Mouse (Mus musculus) brown adipose tissue, adult 24 weeks (tissue): ENCODE results near the gene Irak2. TPM values are rescaled to one million over a fixed set of nuclear protein-coding genes. Genes with fewer than 3 reads are reported as not detected.
A peak's percentile ranks its signal among the peaks of the same experiment; 100 is the strongest.

Experiments used
- H3K27ac ChIP-seq: fragments of 200-500 bp; replicated peaks from 2 replicates; pipeline ENCODE4 v1.5.1; 2012; ENCODE audit warnings: low read depth, mild to moderate bottlenecking, low read length
- H3K4me1 ChIP-seq: fragments of 200-500 bp; 2 replicates; pipeline ENCODE4 v1.6.1; 2012; ENCODE audit warnings: low read length, mixed read lengths; ENCODE audit not compliant: control insufficient read depth, insufficient read depth, insufficient read length
- H3K4me3 ChIP-seq: fragments of 200-500 bp; 2 replicates; pipeline ENCODE4 v1.5.1; 2012; ENCODE audit warnings: low read depth, mild to moderate bottlenecking, low read length, moderate library complexity; ENCODE audit not compliant: insufficient read depth
- polyA plus RNA-seq: library from polyadenylated mRNA; stranded (reverse); fragments of >200 nt; gene quantifications from 2 replicates; pipeline ENCODE4 v1.2.4, GENCODE M21; 2012; ENCODE audit not compliant: missing spikeins, insufficient read depth, insufficient read length

Irak2 gene
- 18.9 and 19.7 TPM in 2 replicates for polyA plus RNA-seq

- H3K4me3 ChIP-seq, result peak within 1 kb of the TSS; percentile 76
- peak within 1 kb of the TSS; percentile 95 for H3K27ac ChIP-seq
- peaks cover 22% of the 10 kb centered on the region for H3K4me1 ChIP-seq
These were observed at the start of gene Irak2 for GRCm38 (mm10) chr6:113638302-113639040. Gene Irak2 (plus strand): TSS chr6:113638467.

DNA sequence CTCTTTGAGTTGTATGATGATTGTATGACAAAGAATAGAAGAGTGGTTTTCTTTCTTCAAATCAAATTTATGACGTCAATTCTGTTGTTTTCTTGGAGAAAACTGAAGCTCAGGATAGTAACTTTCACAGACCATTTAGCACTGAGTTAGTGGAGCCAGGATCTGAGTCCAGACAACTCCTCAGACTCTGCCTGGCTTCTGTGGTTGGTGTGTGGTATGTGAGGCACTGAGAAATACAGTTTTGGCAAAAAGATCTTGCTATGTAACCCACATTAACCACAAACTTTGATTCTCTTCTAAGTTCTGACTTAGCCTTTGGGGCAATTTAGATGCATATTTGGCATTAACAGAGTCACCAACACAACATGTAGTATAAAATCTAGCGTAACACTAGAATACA, 45.6 kb upstream of the Irak2 start:
- no peak overlapping the region for H3K27ac ChIP-seq
- no peak overlapping the region for H3K4me3 ChIP-seq
- H3K4me1 ChIP-seq, result no peaks in the 10 kb centered on the region

- Histone ChIP-seq H3K27ac (no peak overlapping the region), H3K4me3 (no peak overlapping the region), H3K4me1 (no peaks in the 10 kb centered on the region)
These were observed 40.3 kb upstream of the Irak2 start for GRCm38 (mm10) chr6:113597945-113598344.

DNA sequence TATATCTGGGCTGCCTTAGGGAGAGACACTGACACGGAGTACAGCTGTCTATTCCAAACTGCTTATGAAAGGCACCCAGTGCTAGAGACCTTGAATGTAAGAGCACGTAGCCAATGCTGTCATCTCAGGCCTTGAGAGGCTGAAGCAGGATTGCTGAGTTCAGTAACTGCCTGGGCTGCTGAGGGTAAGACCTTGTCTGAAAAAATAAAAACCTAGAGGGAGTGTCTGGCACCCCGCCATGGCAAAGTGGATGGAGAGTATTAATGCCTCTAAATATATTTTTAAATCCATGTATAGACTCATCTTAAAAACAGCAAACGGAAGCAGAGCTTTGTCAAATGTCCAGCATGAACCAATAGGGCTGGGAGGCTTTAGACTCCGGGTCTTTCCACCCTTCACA, 38.4 kb upstream of the Irak2 start:
- Histone ChIP-seq H3K27ac (no peak overlapping the region), H3K4me3 (no peak overlapping the region), H3K4me1 (no peaks in the 10 kb centered on the region)

DNA sequence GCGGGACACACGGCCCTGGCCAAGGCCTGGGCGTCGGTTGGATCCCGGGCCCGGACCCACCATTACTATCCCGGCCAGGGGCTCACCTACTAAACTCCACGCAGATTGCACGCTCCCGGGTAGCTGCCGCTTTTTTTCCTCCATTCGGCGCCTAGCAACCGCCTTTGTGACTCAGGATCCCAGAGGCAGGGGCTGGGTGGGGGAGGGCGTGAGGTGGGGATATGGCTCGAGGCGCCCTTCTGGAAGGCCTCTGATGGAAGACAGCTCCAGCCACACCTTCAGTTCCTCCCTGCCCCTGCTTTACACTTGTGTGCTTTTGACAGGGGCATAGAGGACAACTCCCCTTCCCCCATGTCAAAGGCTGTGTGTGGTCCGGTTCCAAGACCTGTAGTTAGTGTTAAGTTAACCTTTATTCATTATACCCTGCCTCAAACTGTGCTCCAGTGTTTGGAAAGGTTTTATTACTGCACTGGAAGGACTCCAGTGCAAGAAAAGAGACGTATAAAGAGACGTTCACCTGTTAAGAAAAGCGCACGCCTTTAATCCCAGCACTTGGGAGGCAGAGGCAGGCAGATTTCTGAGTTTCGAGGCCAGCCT, 37.6 kb upstream of the Irak2 start, which contains the start of gene Fancd2os:
Gene Fancd2os (minus strand): TSS at position 173 of the 597 bp plus-strand sequence.
- H3K4me3 ChIP-seq, result no peak within 1 kb of the TSS
- no peak within 1 kb of the TSS for H3K27ac ChIP-seq

DNA sequence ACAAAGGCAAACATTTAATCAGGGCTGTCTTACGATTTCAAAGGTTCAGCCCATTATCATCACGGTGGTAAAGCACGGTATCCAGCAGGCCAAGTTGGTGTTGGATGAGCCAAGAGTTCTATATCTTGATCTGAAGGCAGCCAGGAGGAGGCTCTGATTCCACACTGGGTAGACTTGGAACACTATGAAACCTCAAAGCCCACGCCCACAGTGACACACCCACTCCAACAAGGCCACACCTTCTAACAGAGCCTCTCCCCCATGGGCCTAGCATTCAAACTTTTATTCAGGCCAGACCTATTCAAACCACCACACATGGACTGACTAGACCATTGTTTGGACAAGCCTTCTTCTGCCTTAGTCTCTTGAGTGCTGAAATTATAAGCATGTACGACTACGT, 35.4 kb upstream of the Irak2 start:
- Histone ChIP-seq H3K4me3 (no peak overlapping the region), H3K4me1 (peaks cover 5% of the 10 kb centered on the region), H3K27ac (no peak overlapping the region)

More for the DNA sequence above, 37.6 kb upstream of the Irak2 start, which contains the start of gene Fancd2os:
- H3K4me1 ChIP-seq, result no peaks in the 10 kb centered on the region

- peak overlapping the region; percentile 73 for H3K4me3 ChIP-seq
- H3K27ac ChIP-seq, result peak overlapping the region; percentile 63
- H3K4me1 ChIP-seq, result peaks cover 5% of the 10 kb centered on the region
These were observed 34.3 kb upstream of the Irak2 start for GRCm38 (mm10) chr6:113603993-113604392.

DNA sequence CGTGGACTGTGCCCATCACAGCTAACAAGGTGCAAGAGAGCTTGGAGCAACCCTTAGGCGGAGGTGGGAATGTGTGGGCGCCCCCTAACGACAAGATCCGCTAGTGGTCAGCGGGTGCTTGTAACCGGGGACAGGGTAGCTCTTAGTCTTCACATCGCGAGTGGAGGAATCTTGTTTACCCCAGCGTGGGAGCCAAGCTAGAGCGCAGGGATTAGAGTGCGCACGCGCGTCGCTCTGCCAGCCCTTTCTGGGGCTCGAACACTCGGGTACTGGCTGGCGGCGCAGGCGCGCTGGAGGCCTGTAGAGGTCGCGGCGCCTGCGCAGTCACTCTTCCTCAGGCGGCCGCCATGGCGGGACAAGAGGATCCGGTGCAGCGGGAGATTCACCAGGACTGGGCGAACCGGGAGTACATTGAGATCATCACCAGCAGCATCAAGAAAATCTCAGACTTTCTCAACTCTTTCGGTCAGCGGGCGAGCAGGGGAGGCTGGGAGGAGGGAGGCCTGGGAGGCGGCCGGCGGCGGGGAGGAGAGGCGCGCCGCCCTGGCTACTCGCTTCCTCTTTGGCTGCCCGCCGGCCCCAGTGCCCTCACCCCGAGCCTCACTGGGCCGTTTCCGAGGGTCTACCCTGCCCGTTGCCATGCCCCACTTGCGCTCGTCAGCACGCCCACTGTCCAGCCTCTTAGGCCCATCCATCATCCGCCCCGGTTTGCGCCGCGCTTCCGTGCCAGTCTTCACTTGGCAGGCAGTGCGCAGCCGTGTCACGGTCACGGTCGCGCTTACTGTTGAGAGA, 33.6 kb upstream of the Irak2 start, which contains the start of gene Brk1:
Gene Brk1 (plus strand): TSS at position 341 of the 792 bp plus-strand sequence.
- Histone ChIP-seq H3K4me3 (peak within 1 kb of the TSS; percentile 73), H3K27ac (peak within 1 kb of the TSS; percentile 78), H3K4me1 (peaks cover 5% of the 10 kb centered on the region)

DNA sequence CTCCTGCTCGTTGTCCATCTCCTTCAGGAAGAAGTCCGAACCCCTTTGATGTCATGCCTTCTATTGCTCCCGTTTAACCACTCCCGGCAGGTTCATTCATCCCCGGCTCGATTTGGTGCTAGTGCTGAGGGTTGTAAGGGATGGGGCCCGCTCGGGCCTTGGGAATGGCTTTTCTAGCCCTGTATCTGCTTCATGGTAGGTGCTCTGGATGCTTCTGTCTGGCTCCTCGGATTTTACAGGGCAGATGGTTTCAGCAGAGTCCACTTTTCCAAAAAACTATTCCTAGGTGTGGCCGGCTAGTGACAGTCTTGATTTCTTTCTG, 33.1 kb upstream of the Irak2 start:
- Histone ChIP-seq H3K4me1 (peaks cover 5% of the 10 kb centered on the region), H3K27ac (peak overlapping the region; percentile 78), H3K4me3 (peak overlapping the region; percentile 73)

GRCm38 (mm10) chr6:113608871-113609270, 29.4 kb upstream of the Irak2 start:
- Histone ChIP-seq H3K4me3 (no peak overlapping the region), H3K27ac (no peak overlapping the region), H3K4me1 (peaks cover 5% of the 10 kb centered on the region)

DNA sequence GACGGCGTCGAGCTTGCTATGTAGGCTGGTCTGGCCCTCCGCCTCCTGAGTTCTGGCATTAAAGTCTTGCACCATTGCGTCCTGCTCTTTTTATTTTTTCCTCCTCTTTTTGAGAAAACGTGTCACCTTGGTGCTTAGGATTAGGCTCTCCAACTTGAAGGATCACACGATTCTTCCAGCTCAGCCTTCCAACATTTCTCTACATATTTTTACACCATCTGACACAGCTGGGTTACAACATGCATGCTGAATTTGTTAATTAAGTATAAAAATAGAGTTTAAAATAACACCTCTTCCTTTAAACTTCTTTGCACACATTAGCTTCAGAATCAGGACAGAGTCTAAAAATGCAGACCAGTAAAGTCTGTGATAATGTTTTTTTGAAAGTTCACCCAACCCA, 29.0 kb upstream of the Irak2 start:
- Histone ChIP-seq H3K4me3 (no peak overlapping the region), H3K27ac (no peak overlapping the region), H3K4me1 (peaks cover 5% of the 10 kb centered on the region)

DNA sequence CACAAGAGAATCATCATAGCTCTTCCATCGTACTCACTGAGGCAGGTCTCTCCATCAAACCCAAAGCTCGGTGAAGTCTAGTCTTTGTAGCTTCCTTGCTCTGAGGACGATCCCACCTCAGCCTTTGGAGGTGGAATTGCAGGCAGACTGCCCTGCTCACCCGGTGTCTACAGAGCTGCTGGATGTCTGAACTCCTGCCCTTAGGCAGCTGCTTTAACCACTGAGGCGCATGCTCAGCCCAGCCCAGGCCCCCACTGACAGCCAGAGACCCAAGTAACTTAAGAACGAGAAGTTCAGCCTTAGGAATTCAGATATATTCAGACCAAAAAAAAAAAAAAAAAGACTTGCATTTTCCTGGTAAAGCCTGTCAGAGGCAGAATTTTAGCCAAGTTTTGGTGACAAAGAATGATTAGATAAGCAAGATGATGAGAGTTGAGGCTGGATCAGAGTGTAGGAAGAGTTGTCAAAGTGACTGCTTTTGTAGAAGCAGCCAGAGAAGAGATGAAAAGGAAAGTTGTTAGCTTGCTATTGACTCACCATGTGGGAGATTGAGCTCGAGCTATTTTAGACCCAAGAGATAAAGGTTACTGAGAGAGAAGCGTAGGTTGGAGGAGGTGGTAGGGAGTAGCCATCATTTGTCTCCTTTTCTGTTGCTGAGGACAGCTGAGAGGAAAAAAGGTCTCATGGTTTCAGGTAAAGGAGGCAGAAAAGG, 25.9 kb upstream of the Irak2 start:
- H3K27ac ChIP-seq, result no peak overlapping the region
- no peak overlapping the region for H3K4me3 ChIP-seq
- no peaks in the 10 kb centered on the region for H3K4me1 ChIP-seq

GRCm38 (mm10) chr6:113614152-113614551, 24.1 kb upstream of the Irak2 start:
- H3K27ac ChIP-seq, result no peak overlapping the region
- no peak overlapping the region for H3K4me3 ChIP-seq
- H3K4me1 ChIP-seq, result no peaks in the 10 kb centered on the region

GRCm38 (mm10) chr6:113614997-113615396, 23.3 kb upstream of the Irak2 start:
- no peak overlapping the region for H3K4me3 ChIP-seq
- no peak overlapping the region for H3K27ac ChIP-seq
- no peaks in the 10 kb centered on the region for H3K4me1 ChIP-seq

- Histone ChIP-seq H3K4me3 (no peak overlapping the region), H3K27ac (no peak overlapping the region), H3K4me1 (no peaks in the 10 kb centered on the region)
These were observed 22.8 kb upstream of the Irak2 start for GRCm38 (mm10) chr6:113615489-113615888.
